25 mouse cellular contexts compared by ENCODE assay signal in the genomic region with DNA sequence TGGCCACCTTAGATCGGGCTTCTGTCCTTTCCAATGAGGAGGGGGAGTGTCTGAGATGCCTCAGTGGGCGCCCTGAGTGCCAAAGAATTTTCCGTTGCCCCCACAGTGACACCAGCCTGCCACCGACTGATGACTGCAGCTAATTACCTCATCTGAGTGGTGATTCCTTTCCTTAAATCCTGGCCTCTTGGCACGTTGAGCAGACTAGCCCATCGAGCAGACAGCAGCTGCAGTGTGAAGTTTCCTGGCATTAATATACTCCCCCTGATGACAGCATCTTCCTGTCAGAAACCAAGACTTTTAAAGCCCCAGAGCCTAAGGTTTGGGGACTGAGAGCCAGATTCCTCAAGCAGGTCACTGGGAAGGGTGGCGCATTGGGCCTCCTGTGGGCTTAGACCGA. TPM values are rescaled to one million over a fixed set of nuclear protein-coding genes. Genes with fewer than 3 reads are reported as not detected.
DNase-seq lines count a peak whose midpoint lies in the region; ATAC-seq lines count a peak whose summit lies in the region.
"Had no signal": no experiment of that assay in that cellular context is flagged by ENCODE, and none has a peak within 500 bp of the region (broad histone marks: within the 10 kb centered on the region; RNA-seq: fewer than 3 reads in every experiment).

No protein-coding gene starts in this region.

- no peak overlapping the region for H3K4me2 ChIP-seq in heart, embryonic 13.5 days
- H3K4me2 ChIP-seq in kidney, embryonic 16.5 days (replicated peaks; ENCODE audit: low read depth, low read length): no peak overlapping the region
- H3K4me2 ChIP-seq: embryonic facial prominence, embryonic 13.5 days; forebrain, embryonic 15.5 days; hindbrain, embryonic 15.5 days; liver, embryonic 12.5 days; neural tube, embryonic 13.5 days had no signal

- H3K36me3 ChIP-seq in heart, embryonic 13.5 days: no peaks in the 10 kb centered on the region
- no peaks in the 10 kb centered on the region for H3K36me3 ChIP-seq in kidney, embryonic 16.5 days (ENCODE audit: insufficient read depth, low read length)
- H3K36me3 ChIP-seq: embryonic facial prominence, embryonic 13.5 days; forebrain, embryonic 10.5 days; forebrain, embryonic 15.5 days; hindbrain, embryonic 10.5 days; hindbrain, embryonic 15.5 days; liver, embryonic 12.5 days; neural tube, embryonic 13.5 days had no signal

- WGBS in heart, embryonic 13.5 days: 52% methylated on average over 8 of the region's 8 CpGs
- 57% methylated on average over 8 of the region's 8 CpGs for WGBS in kidney, embryonic 16.5 days

- no peak for DNase-seq in heart, adult 18-20 months
- peak; percentile 6 for DNase-seq in left cerebral cortex, postnatal 4 days
- DNase-seq in left cerebral cortex, adult 11 months (ENCODE audit: low spot score): no peak
- DNase-seq in kidney, postnatal 14 days: peak; percentile 40
- no peak for DNase-seq in ovary, postnatal 10 days (ENCODE audit: low spot score)
- DNase-seq in adrenal gland, postnatal 14 days: no peak
- DNase-seq: adrenal gland, postnatal 36 days; B cell, adult 2 months; cerebellum, adult 18-20 months; cerebellum, postnatal 10 days; gastrocnemius, postnatal 25 days; lung, adult 18-20 months; midbrain, embryonic 14.5 days had no signal

- H3K4me3 ChIP-seq in heart, embryonic 13.5 days: no peak overlapping the region
- no peak overlapping the region for H3K4me3 ChIP-seq in kidney, embryonic 16.5 days (ENCODE audit: low read length)
- H3K4me3 ChIP-seq: embryonic facial prominence, embryonic 13.5 days; forebrain, embryonic 10.5 days; forebrain, embryonic 15.5 days; hindbrain, embryonic 10.5 days; hindbrain, embryonic 15.5 days; liver, embryonic 12.5 days; neural tube, embryonic 13.5 days had no signal

- intact Hi-C loops in left cerebral cortex, postnatal 4 days (cut with DNase I): no loop called here

- peaks cover 23% of the 10 kb centered on the region for H3K4me1 ChIP-seq in heart, embryonic 13.5 days
- no peaks in the 10 kb centered on the region for H3K4me1 ChIP-seq in kidney, embryonic 16.5 days (ENCODE audit: insufficient read depth, low read length)
- H3K4me1 ChIP-seq: embryonic facial prominence, embryonic 13.5 days; forebrain, embryonic 15.5 days; hindbrain, embryonic 15.5 days; neural tube, embryonic 13.5 days had no signal

- peak overlapping the region; percentile 77 for H3K27ac ChIP-seq in heart, embryonic 13.5 days (replicated peaks)
- H3K27ac ChIP-seq in kidney, embryonic 16.5 days (ENCODE audit: low read length): no peak overlapping the region
- H3K27ac ChIP-seq: embryonic facial prominence, embryonic 13.5 days; forebrain, embryonic 10.5 days; forebrain, embryonic 15.5 days; hindbrain, embryonic 10.5 days; hindbrain, embryonic 15.5 days; liver, embryonic 12.5 days; macrophage; neural tube, embryonic 13.5 days had no signal

- no peak for ATAC-seq in heart, embryonic 13.5 days (ENCODE audit: extremely low read depth, insufficient number of reproducible peaks, low FRiP score, low TSS enrichment)
- ATAC-seq in kidney, embryonic 16.5 days (ENCODE audit: low FRiP score, low TSS enrichment): peak; percentile 39; the same call in 1 of the 2 replicates
- ATAC-seq: forebrain, embryonic 15.5 days; inflammation-experienced regulatory T-cells, adult 6 months; liver, embryonic 12.5 days; lung, postnatal 0 days had no signal

- H3K27me3 ChIP-seq in heart, embryonic 13.5 days (replicated peaks): no peaks in the 10 kb centered on the region
- no peaks in the 10 kb centered on the region for H3K27me3 ChIP-seq in kidney, embryonic 16.5 days (ENCODE audit: insufficient read depth, low read length)
- H3K27me3 ChIP-seq: embryonic facial prominence, embryonic 13.5 days; forebrain, embryonic 15.5 days; hindbrain, embryonic 15.5 days; liver, embryonic 12.5 days; neural tube, embryonic 13.5 days had no signal

- H3K9ac ChIP-seq in heart, embryonic 13.5 days: no peak overlapping the region
- no peak overlapping the region for H3K9ac ChIP-seq in kidney, embryonic 16.5 days (replicated peaks; ENCODE audit: low read length)
- H3K9ac ChIP-seq: embryonic facial prominence, embryonic 13.5 days; forebrain, embryonic 15.5 days; hindbrain, embryonic 15.5 days; liver, embryonic 12.5 days; neural tube, embryonic 13.5 days had no signal

- H3K9me3 ChIP-seq in heart, embryonic 13.5 days: no peaks in the 10 kb centered on the region
- no peaks in the 10 kb centered on the region for H3K9me3 ChIP-seq in kidney, embryonic 16.5 days (ENCODE audit: low read length)
- H3K9me3 ChIP-seq: embryonic facial prominence, embryonic 13.5 days; forebrain, embryonic 10.5 days; forebrain, embryonic 15.5 days; hindbrain, embryonic 10.5 days; hindbrain, embryonic 15.5 days; liver, embryonic 12.5 days; neural tube, embryonic 13.5 days had no signal

RNA-seq across cellular contexts. Expression of a gene that starts 53.9 kb away (rescaled TPM):
- polyA plus RNA-seq in heart, embryonic 13.5 days (2015; fragmentation: Nextera tagmentation; extraction: Ambion mirVana): 29.3 and 31.2 TPM in 2 replicates
- under 1 TPM; 0.12 to 0.15 TPM for total RNA-seq in heart, adult 18-20 months (2021)
- total RNA-seq in left cerebral cortex, postnatal 4 days (2021): 1 to 10 TPM; 4.2 to 4.9 TPM
- 53.3 and 61.0 TPM in 2 replicates for polyA plus RNA-seq in kidney, embryonic 16.5 days (2015; fragmentation: Nextera tagmentation; extraction: Ambion mirVana)
- 6.7 and 7.6 TPM in 2 replicates for total RNA-seq in adrenal gland, postnatal 14 days (2021)

RNA-seq across cellular contexts. Expression of a gene that starts 54.0 kb away (rescaled TPM):
- 34.1 and 37.2 TPM in 2 replicates for polyA plus RNA-seq in heart, embryonic 13.5 days (2015; fragmentation: Nextera tagmentation; extraction: Ambion mirVana)
- 10 to 100 TPM in 1 of 2 experiments, 1 to 10 TPM in 1; 8.4 to 11.0 TPM for total RNA-seq in heart, adult 18-20 months (2021)
- 10 to 100 TPM; 38.6 to 39.5 TPM for total RNA-seq in left cerebral cortex, postnatal 4 days (2021)
- polyA plus RNA-seq in kidney, embryonic 16.5 days (2015; fragmentation: Nextera tagmentation; extraction: Ambion mirVana): 63.7 and 70.9 TPM in 2 replicates
- total RNA-seq in adrenal gland, postnatal 14 days (2021): 28.0 and 30.1 TPM in 2 replicates

Comparison
In these comparisons a context has a peak if more than half of its experiments do, and no peak if none do; other contexts are left out.
1. DNase-seq: peak in left cerebral cortex, postnatal 4 days (single experiment) and kidney, postnatal 14 days (single experiment); none in heart, adult 18-20 months (0 of 2), left cerebral cortex, adult 11 months (single experiment), ovary, postnatal 10 days (single experiment) and adrenal gland, postnatal 14 days (single experiment).